In genomic region chrX:75084774-75085508, GRCm38 (mm10) we compare ENCODE assay signal across 8 mouse cellular contexts. TPM values are rescaled to one million over a fixed set of nuclear protein-coding genes. Genes with fewer than 3 reads are reported as not detected.
DNase-seq lines count a peak whose midpoint lies in the region; ATAC-seq lines count a peak whose summit lies in the region.

TSS of gene Gab3 (minus strand) at chrX:75085458.

- H3K4me1 ChIP-seq in embryonic facial prominence, embryonic 14.5 days (ENCODE audit: control insufficient read depth, insufficient read depth, low read length): no peaks in the 10 kb centered on the region
- H3K4me1 ChIP-seq in heart, embryonic 10.5 days: no peaks in the 10 kb centered on the region
- peaks cover 7% of the 10 kb centered on the region for H3K4me1 ChIP-seq in liver, embryonic 15.5 days (replicated peaks)
- H3K4me1 ChIP-seq in stomach, embryonic 14.5 days (ENCODE audit: control insufficient read depth, insufficient read depth, low read length): no peaks in the 10 kb centered on the region

- H3K9ac ChIP-seq in embryonic facial prominence, embryonic 14.5 days (ENCODE audit: low read depth, low read length): peak within 1 kb of the TSS; percentile 40; the same call in 1 of the 2 replicates
- peak within 1 kb of the TSS; percentile 64 for H3K9ac ChIP-seq in liver, embryonic 15.5 days
- no peak within 1 kb of the TSS for H3K9ac ChIP-seq in stomach, embryonic 14.5 days (replicated peaks; ENCODE audit: low read depth, low read length)

- peak within 1 kb of the TSS; percentile 53 for H3K4me2 ChIP-seq in embryonic facial prominence, embryonic 14.5 days (ENCODE audit: low read depth, low read length)
- H3K4me2 ChIP-seq in liver, embryonic 15.5 days: peak within 1 kb of the TSS; percentile 74
- peak within 1 kb of the TSS; percentile 48 for H3K4me2 ChIP-seq in stomach, embryonic 14.5 days (replicated peaks; ENCODE audit: low read depth, low read length)

- peak; percentile 51 for DNase-seq in adrenal gland, postnatal 25 days
- peak; percentile 73 for DNase-seq in embryonic facial prominence, embryonic 14.5 days (ENCODE audit: low spot score)
- DNase-seq in heart, embryonic 10.5 days (ENCODE audit: low spot score): peak; percentile 83
- peak; percentile 37 for DNase-seq in kidney, adult 9 months
- DNase-seq in naive thymus-derived CD4-positive, alpha-beta T cell, adult 2 months (ENCODE audit: low read depth): peak; percentile 78

- H3K27me3 ChIP-seq in embryonic facial prominence, embryonic 14.5 days (replicated peaks; ENCODE audit: control insufficient read depth, insufficient read depth, low read length): no peaks in the 10 kb centered on the region
- H3K27me3 ChIP-seq in heart, embryonic 10.5 days (ENCODE audit: insufficient read depth, poor library complexity, severe bottlenecking): no peaks in the 10 kb centered on the region
- H3K27me3 ChIP-seq in liver, embryonic 15.5 days: no peaks in the 10 kb centered on the region
- H3K27me3 ChIP-seq in stomach, embryonic 14.5 days (ENCODE audit: control insufficient read depth, insufficient read depth, low read length): no peaks in the 10 kb centered on the region

- no peaks in the 10 kb centered on the region for H3K36me3 ChIP-seq in embryonic facial prominence, embryonic 14.5 days (ENCODE audit: control insufficient read depth, insufficient read depth, low read length)
- no peaks in the 10 kb centered on the region for H3K36me3 ChIP-seq in heart, embryonic 10.5 days
- H3K36me3 ChIP-seq in liver, embryonic 15.5 days (replicated peaks): no peaks in the 10 kb centered on the region
- no peaks in the 10 kb centered on the region for H3K36me3 ChIP-seq in stomach, embryonic 14.5 days (ENCODE audit: control insufficient read depth, insufficient read depth, low read length)

- H3K27ac ChIP-seq in embryonic facial prominence, embryonic 14.5 days (replicated peaks; ENCODE audit: low read depth, low read length): no peak within 1 kb of the TSS
- H3K27ac ChIP-seq in heart, embryonic 10.5 days: peak within 1 kb of the TSS; percentile 74; the same call in 1 of the 2 replicates
- peak within 1 kb of the TSS; percentile 33 for H3K27ac ChIP-seq in liver, embryonic 15.5 days (replicated peaks)
- no peak within 1 kb of the TSS for H3K27ac ChIP-seq in stomach, embryonic 14.5 days (ENCODE audit: low read length)

- WGBS in embryonic facial prominence, embryonic 14.5 days: 14% methylated on average over 7 of the region's 17 CpGs
- WGBS in heart, embryonic 10.5 days: 5% methylated on average over 8 of the region's 17 CpGs
- 6% methylated on average over 9 of the region's 17 CpGs for WGBS in liver, embryonic 15.5 days (ENCODE audit: insufficient replicate concordance)
- 11% methylated on average over 9 of the region's 17 CpGs for WGBS in stomach, embryonic 14.5 days

- ATAC-seq in CD4-positive, CD25-positive, alpha-beta regulatory T cell, adult 4 months: peak; percentile 89
- ATAC-seq in embryonic facial prominence, embryonic 14.5 days (ENCODE audit: low read depth): peak; percentile 93
- ATAC-seq in liver, embryonic 15.5 days (ENCODE audit: insufficient read depth): peak; percentile 87
- ATAC-seq in stomach, embryonic 14.5 days (ENCODE audit: insufficient number of reproducible peaks, insufficient read depth, low FRiP score, low read depth): peak; percentile 92

- peak within 1 kb of the TSS; percentile 42 for H3K4me3 ChIP-seq in embryonic facial prominence, embryonic 14.5 days (ENCODE audit: low read depth, low read length)
- peak within 1 kb of the TSS; percentile 63 for H3K4me3 ChIP-seq in heart, embryonic 10.5 days
- H3K4me3 ChIP-seq in liver, embryonic 15.5 days (replicated peaks): peak within 1 kb of the TSS; percentile 65
- peak within 1 kb of the TSS; percentile 39 for H3K4me3 ChIP-seq in stomach, embryonic 14.5 days (ENCODE audit: low read depth, low read length)

- no peaks in the 10 kb centered on the region for H3K9me3 ChIP-seq in embryonic facial prominence, embryonic 14.5 days (ENCODE audit: control insufficient read depth, low read length)
- no peaks in the 10 kb centered on the region for H3K9me3 ChIP-seq in heart, embryonic 10.5 days
- H3K9me3 ChIP-seq in liver, embryonic 15.5 days (replicated peaks): no peaks in the 10 kb centered on the region
- no peaks in the 10 kb centered on the region for H3K9me3 ChIP-seq in stomach, embryonic 14.5 days (ENCODE audit: control insufficient read depth, low read depth, low read length)

RNA-seq across cellular contexts. Expression of gene Gab3, which starts in this region (rescaled TPM):
- 10 to 100 TPM; 16.2 to 18.3 TPM for polyA plus RNA-seq in CD4-positive, CD25-positive, alpha-beta regulatory T cell, adult 4 months (2017; shearing (Covaris generic))
- 1.8 and 2.8 TPM in 2 replicates for total RNA-seq in adrenal gland, postnatal 25 days (2021)
- 1.7 and 2.3 TPM in 2 replicates for polyA plus RNA-seq in embryonic facial prominence, embryonic 14.5 days (2014; fragmentation: Nextera tagmentation; extraction: Ambion mirVana)
- polyA plus RNA-seq in heart, embryonic 10.5 days (2016; fragmentation: Nextera tagmentation; extraction: Ambion mirVana): 0.92 and 1.7 TPM in 2 replicates
- polyA plus RNA-seq in liver, embryonic 15.5 days (2015; fragmentation: Nextera tagmentation; extraction: Ambion mirVana): 1.2 and 1.6 TPM in 2 replicates
- polyA plus RNA-seq in stomach, embryonic 14.5 days (2014; fragmentation: Nextera tagmentation; extraction: Ambion mirVana): 2.7 and 3.8 TPM in 2 replicates

Comparison
In these comparisons a context has a peak if more than half of its experiments do, and no peak if none do; other contexts are left out.
1. H3K27ac ChIP-seq: peak in heart, embryonic 10.5 days (single experiment) and liver, embryonic 15.5 days (single experiment); none in embryonic facial prominence, embryonic 14.5 days (single experiment) and stomach, embryonic 14.5 days (single experiment).
2. Peak in every context shown above with its lines, with median percentiles within 50 percentile points of each other: ATAC-seq, DNase-seq, H3K4me2 ChIP-seq and H3K4me3 ChIP-seq.